Mouse (Mus musculus) liver, embryonic 14.5 days (tissue): ENCODE data around the gene Fam71d.

Experiments used
- CTCF ChIP-seq: IDR thresholded peaks from 2 replicates; pipeline ENCODE4 v1.5.1; 2016; ENCODE audit warnings: antibody characterized with exemption, low read depth, control low read depth
- EP300 ChIP-seq: IDR thresholded peaks from 2 replicates; pipeline ENCODE4 v1.6.1; 2016; ENCODE audit warnings: antibody characterized with exemption, low read depth

DNA sequence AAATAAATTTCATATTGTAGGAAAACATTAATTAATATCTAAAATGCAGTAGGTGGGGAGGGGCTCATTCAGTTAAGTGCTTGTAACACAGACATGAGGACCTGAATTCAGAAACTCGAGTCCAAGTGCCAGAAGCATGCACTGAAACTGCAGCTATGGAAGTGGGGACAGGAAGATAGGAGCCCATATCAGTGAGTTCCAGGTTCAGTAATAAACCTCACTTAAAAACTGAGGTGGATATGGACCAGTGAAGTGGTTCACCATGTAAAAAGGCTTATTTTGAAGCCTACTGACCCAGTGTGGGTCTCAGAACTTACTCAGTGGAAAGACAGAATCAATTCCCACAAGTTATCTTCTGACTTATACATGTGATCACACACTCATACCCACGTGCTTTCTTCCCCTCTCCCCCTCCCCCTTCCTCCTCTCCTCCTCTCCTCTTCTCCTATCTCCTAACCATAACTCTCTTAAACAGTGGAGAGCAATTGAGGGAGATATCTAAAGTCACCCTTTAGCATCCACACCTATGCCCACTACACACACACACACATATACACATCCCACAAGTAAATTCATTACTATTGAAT is 31.5 kb upstream of the Fam71d start:
- TF ChIP-seq EP300, result 0 out of 2 replicates have a peak, but pooled peaks have one; percentile 9
- TF ChIP-seq CTCF, result no peak
